Mouse (Mus musculus): ENCODE measurements around the gene Tomm40l. TPM values are rescaled to one million over a fixed set of nuclear protein-coding genes. Genes with fewer than 3 reads are reported as not detected.
A peak's percentile ranks its signal among the peaks of the same experiment; 100 is the strongest.
"Not testable (repeated sequence)": the region's sequence is repeated elsewhere in the genome, so short reads cannot be mapped to it uniquely, and the experiment has no call there.

Gene Tomm40l
- polyA plus RNA-seq, 1 experiment from 2014 or later, result 29.8 TPM

DNA sequence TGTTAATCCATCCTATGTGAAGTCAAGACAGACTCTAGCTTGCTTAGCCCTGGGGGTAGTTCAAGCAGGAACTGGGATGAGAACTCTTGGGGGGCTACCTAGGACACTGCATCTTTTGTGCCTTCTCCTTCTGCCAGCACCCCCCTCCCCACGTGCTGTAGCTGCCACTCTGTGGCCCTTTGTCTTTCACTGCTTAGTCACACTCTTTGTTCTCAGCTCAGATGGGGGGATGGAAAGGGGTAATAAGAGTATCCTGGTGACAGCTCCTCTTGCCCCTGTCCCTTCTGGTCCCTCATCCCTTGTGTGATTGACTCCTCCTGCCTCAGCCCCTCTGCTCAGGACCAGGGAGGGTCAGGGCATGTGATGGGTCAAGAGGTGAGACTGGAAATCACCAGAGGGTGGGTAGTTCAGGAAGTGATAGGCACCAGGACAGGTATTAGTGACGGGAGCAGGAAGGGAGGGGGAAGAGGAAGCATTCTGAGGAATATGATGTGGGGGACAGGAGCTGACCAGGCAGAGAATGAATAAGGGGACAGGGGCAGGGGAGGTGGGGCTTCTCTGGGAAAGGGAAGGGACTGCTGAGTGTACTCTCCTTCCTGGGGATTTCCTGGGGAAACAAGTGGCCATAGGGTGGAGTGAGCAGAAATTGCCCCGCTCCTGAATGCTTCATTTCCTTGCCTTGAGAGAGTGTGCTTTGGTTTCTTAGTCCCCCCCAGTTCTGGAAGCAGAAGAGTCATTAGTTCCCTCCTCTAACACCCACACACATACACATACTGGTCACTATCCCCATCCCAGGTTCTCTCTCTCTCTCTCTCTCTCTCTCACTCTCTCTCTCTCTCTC, 26.3 kb upstream of the Tomm40l start:
- Histone ChIP-seq H3K9ac (no peak overlapping the region), H3K4me2 (no peak overlapping the region), H3K27me3 (no peaks in the 10 kb centered on the region), H3K9me3 (no peaks in the 10 kb centered on the region), H3K36me3 (peaks cover 11% of the 10 kb centered on the region), H3K4me1 (peaks cover 73% of the 10 kb centered on the region), H3K4me3 (no peak overlapping the region), H3K27ac (peak overlapping the region; percentile 94)
- WGBS, result 55% methylated on average over 3 of the region's 3 CpGs
- no peak for ATAC-seq (ENCODE audit: insufficient number of reproducible peaks, low FRiP score, low TSS enrichment, low read depth)

GRCm38 (mm10) chr1:171247916-171248315, 25.6 kb upstream of the Tomm40l start:
- WGBS, result 29% methylated on average over 4 of the region's 4 CpGs
- Histone ChIP-seq H3K4me1 (peaks cover 68% of the 10 kb centered on the region), H3K27me3 (no peaks in the 10 kb centered on the region), H3K36me3 (peaks cover 17% of the 10 kb centered on the region), H3K4me3 (peak overlapping the region; percentile 63), H3K9ac (no peak overlapping the region), H3K27ac (peak overlapping the region; percentile 94), H3K4me2 (peak overlapping the region; percentile 58), H3K9me3 (no peaks in the 10 kb centered on the region)
- ATAC-seq (ENCODE audit: insufficient number of reproducible peaks, low FRiP score, low TSS enrichment, low read depth), result no peak

GRCm38 (mm10) chr1:171247453-171247841, 25.1 kb upstream of the Tomm40l start:
- H3K27me3 ChIP-seq, result no peaks in the 10 kb centered on the region
- H3K36me3 ChIP-seq, result peaks cover 22% of the 10 kb centered on the region
- no peak for ATAC-seq (ENCODE audit: insufficient number of reproducible peaks, low FRiP score, low TSS enrichment, low read depth)
- H3K27ac ChIP-seq, result peak overlapping the region; percentile 94
- H3K4me2 ChIP-seq, result peak overlapping the region; percentile 58
- H3K9ac ChIP-seq, result 0 out of 2 replicates have a peak overlapping the region, but pooled peaks have one; percentile 14
- 10% methylated on average over 13 of the region's 13 CpGs for WGBS
- H3K9me3 ChIP-seq, result no peaks in the 10 kb centered on the region
- H3K4me1 ChIP-seq, result peaks cover 64% of the 10 kb centered on the region
- H3K4me3 ChIP-seq, result peak overlapping the region; percentile 63

DNA sequence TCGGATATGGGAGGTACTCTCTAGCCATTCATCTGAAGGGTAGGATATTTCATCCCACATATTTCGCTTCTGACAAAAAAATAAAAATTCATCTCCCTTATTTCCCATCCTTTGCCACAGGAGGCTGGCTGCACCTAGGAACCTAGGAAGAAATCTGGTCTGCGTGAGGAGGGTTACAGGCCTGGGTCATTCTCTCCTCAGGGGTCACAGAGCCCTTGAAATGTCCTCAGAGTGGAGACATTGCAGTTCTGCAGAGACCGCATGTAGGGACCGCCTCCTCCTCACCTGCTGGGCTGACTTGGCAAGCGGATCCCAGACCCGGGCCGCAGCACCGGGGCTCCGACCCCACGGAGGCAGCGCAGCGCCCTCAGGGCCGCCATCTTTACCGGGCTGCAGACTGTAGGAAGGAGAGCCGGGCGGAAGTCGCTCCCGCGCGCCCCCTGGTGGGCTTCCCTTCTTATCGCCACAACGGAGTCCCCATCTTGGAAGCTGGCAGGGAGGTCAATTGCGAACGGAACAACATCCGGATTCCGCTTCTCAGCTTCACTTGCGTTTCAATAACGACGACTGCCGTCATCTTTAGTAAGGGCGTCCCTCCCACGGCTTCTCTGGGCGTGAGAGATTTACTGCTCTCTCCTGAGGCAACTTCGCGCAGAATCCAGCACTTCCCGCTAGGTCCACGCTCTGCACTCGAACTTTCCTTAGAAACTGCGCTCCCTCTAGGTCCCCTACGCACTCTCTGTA, 24.6 kb upstream of the Tomm40l start:
- peak overlapping the region; percentile 94 for H3K27ac ChIP-seq
- peak overlapping the region; percentile 72 for H3K4me2 ChIP-seq
- ATAC-seq (ENCODE audit: insufficient number of reproducible peaks, low FRiP score, low TSS enrichment, low read depth), result peak; percentile 90
- under 1% methylated on average over 41 of the region's 41 CpGs for WGBS
- H3K9me3 ChIP-seq, result no peaks in the 10 kb centered on the region
- peak overlapping the region; percentile 63 for H3K4me3 ChIP-seq
- H3K27me3 ChIP-seq, result no peaks in the 10 kb centered on the region
- peaks cover 58% of the 10 kb centered on the region for H3K4me1 ChIP-seq
- H3K9ac ChIP-seq, result peak overlapping the region; percentile 64
- H3K36me3 ChIP-seq, result peaks cover 28% of the 10 kb centered on the region

- H3K36me3 ChIP-seq, result peaks cover 42% of the 10 kb centered on the region
- H3K4me1 ChIP-seq, result peaks cover 43% of the 10 kb centered on the region
- no peaks in the 10 kb centered on the region for H3K27me3 ChIP-seq
- no peak overlapping the region for H3K9ac ChIP-seq
- no peaks in the 10 kb centered on the region for H3K9me3 ChIP-seq
- H3K27ac ChIP-seq, result no peak overlapping the region
- H3K4me3 ChIP-seq, result no peak overlapping the region
- 0 out of 2 replicates have a peak overlapping the region, but pooled peaks have one; percentile 72 for H3K4me2 ChIP-seq
- 67% methylated on average over 8 of the region's 8 CpGs for WGBS
- no peak for ATAC-seq (ENCODE audit: insufficient number of reproducible peaks, low FRiP score, low TSS enrichment, low read depth)
These were observed 23.0 kb upstream of the Tomm40l start for GRCm38 (mm10) chr1:171245353-171245752.

DNA sequence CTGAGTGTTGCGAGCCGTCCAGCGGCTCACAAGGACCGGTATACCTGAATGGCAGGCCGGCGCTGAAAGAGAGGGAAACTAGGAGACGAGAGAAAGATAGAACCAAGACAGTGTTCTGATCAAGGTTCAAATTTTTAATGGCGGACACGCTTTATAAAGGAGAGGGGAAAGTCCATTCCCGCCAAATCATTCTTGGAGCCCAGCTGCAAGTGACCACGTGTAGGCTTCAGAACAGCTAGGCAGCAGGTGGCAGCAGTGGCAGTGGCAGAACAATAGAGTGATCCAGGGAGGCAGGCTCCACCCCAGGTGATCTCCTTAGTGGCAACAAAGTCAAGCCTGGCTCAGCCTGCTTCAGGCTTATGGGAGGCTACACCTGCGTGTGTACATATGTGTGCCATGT, 19.6 kb upstream of the Tomm40l start:
- Histone ChIP-seq H3K36me3 (peaks cover 75% of the 10 kb centered on the region), H3K4me1 (peaks cover 13% of the 10 kb centered on the region)
- not testable (repeated sequence) for H3K4me3 ChIP-seq; H3K27me3 ChIP-seq; H3K27ac ChIP-seq; H3K4me2 ChIP-seq; H3K9ac ChIP-seq; H3K9me3 ChIP-seq; ATAC-seq (ENCODE audit: insufficient number of reproducible peaks, low FRiP score, low TSS enrichment, low read depth)
- 84% methylated on average over 12 of the region's 12 CpGs for WGBS

DNA sequence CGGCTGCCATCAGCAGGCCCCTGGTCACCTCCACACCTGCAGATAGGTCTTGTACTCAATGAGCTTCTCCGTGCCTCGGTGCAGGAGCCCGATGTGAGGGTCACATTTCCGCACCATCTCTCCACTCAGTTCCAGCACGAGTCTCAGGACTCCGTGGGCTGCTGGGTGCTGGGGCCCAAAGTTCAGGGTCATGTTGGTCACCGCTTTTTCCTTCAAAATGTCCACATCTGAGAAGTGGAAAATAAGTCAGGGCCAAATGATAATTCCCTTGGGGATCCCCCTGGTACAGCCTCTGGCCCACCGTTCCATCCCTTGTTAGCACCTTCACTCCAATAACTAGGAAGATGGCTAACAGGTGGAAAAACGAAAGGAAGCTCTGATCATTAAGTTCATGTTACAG, 18.6 kb upstream of the Tomm40l start:
- H3K4me2 ChIP-seq, result no peak overlapping the region
- peaks cover 8% of the 10 kb centered on the region for H3K4me1 ChIP-seq
- WGBS, result 89% methylated on average over 10 of the region's 10 CpGs
- no peaks in the 10 kb centered on the region for H3K27me3 ChIP-seq
- no peak overlapping the region for H3K27ac ChIP-seq
- ATAC-seq (ENCODE audit: insufficient number of reproducible peaks, low FRiP score, low TSS enrichment, low read depth), result no peak
- H3K9me3 ChIP-seq, result no peaks in the 10 kb centered on the region
- no peak overlapping the region for H3K4me3 ChIP-seq
- peaks cover 85% of the 10 kb centered on the region for H3K36me3 ChIP-seq
- no peak overlapping the region for H3K9ac ChIP-seq

GRCm38 (mm10) chr1:171239992-171240744, 17.9 kb upstream of the Tomm40l start:
- Histone ChIP-seq H3K36me3 (peaks cover 87% of the 10 kb centered on the region), H3K9ac (no peak overlapping the region), H3K9me3 (no peaks in the 10 kb centered on the region), H3K4me2 (no peak overlapping the region), H3K4me3 (no peak overlapping the region), H3K27me3 (no peaks in the 10 kb centered on the region), H3K4me1 (0 out of 2 replicates have a peak, but pooled peaks cover 2% of the 10 kb centered on the region), H3K27ac (no peak overlapping the region)
- 76% methylated on average over 15 of the region's 15 CpGs for WGBS
- ATAC-seq (ENCODE audit: insufficient number of reproducible peaks, low FRiP score, low TSS enrichment, low read depth), result no peak

- Histone ChIP-seq H3K9me3 (no peaks in the 10 kb centered on the region), H3K36me3 (peaks cover 97% of the 10 kb centered on the region), H3K4me1 (no peaks in the 10 kb centered on the region), H3K4me2 (no peak overlapping the region), H3K27ac (no peak overlapping the region), H3K9ac (no peak overlapping the region), H3K27me3 (no peaks in the 10 kb centered on the region), H3K4me3 (no peak overlapping the region)
- WGBS, result 70% methylated on average over 14 of the region's 14 CpGs
- ATAC-seq (ENCODE audit: insufficient number of reproducible peaks, low FRiP score, low TSS enrichment, low read depth), result no peak
These were observed 16.1 kb upstream of the Tomm40l start for GRCm38 (mm10) chr1:171238463-171238862.

DNA sequence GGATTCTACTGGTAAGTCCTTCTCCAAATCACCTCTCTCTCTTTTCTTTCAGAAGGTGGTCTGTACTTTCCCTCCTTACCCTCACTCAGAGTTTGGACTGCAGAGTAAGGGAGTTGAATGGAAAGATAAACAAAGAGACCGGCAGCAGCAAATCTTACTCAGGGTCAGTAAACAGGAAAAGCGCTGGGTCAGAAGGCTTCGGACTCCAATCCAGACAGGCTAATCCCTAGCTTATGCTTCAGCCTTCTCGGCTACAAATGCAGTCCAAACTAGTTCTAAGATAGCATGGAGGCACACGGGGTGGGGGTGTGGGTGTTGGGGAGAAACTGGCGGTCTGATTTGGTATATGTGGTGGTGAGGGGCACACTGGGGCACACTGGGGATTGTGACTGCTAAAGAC, 15.1 kb upstream of the Tomm40l start:
- H3K4me2 ChIP-seq, result no peak overlapping the region
- no peak for ATAC-seq (ENCODE audit: insufficient number of reproducible peaks, low FRiP score, low TSS enrichment, low read depth)
- no peaks in the 10 kb centered on the region for H3K4me1 ChIP-seq
- WGBS, result 89% methylated on average over 6 of the region's 6 CpGs
- no peak overlapping the region for H3K27ac ChIP-seq
- H3K9ac ChIP-seq, result no peak overlapping the region
- no peaks in the 10 kb centered on the region for H3K9me3 ChIP-seq
- no peak overlapping the region for H3K4me3 ChIP-seq
- peaks cover 90% of the 10 kb centered on the region for H3K36me3 ChIP-seq
- no peaks in the 10 kb centered on the region for H3K27me3 ChIP-seq

GRCm38 (mm10) chr1:171235791-171236190, 13.5 kb upstream of the Tomm40l start:
- WGBS, result 89% methylated on average over 4 of the region's 4 CpGs
- Histone ChIP-seq H3K4me2 (no peak overlapping the region), H3K27ac (no peak overlapping the region), H3K9ac (no peak overlapping the region), H3K27me3 (no peaks in the 10 kb centered on the region), H3K36me3 (peaks cover 75% of the 10 kb centered on the region), H3K4me1 (0 out of 2 replicates have a peak, but pooled peaks cover 2% of the 10 kb centered on the region), H3K9me3 (no peaks in the 10 kb centered on the region), H3K4me3 (no peak overlapping the region)
- ATAC-seq (ENCODE audit: insufficient number of reproducible peaks, low FRiP score, low TSS enrichment, low read depth), result no peak
